Mouse (Mus musculus) retina, postnatal 7 days (tissue): Measurements from ENCODE around the gene Igfbp4.

Source experiments
- DNase-seq: peaks from one replicate; pipeline ENCODE4 v3.0.0-alpha.2; 2012; ENCODE audit warnings: low read depth, low spot score

The Igfbp4 gene

DNA sequence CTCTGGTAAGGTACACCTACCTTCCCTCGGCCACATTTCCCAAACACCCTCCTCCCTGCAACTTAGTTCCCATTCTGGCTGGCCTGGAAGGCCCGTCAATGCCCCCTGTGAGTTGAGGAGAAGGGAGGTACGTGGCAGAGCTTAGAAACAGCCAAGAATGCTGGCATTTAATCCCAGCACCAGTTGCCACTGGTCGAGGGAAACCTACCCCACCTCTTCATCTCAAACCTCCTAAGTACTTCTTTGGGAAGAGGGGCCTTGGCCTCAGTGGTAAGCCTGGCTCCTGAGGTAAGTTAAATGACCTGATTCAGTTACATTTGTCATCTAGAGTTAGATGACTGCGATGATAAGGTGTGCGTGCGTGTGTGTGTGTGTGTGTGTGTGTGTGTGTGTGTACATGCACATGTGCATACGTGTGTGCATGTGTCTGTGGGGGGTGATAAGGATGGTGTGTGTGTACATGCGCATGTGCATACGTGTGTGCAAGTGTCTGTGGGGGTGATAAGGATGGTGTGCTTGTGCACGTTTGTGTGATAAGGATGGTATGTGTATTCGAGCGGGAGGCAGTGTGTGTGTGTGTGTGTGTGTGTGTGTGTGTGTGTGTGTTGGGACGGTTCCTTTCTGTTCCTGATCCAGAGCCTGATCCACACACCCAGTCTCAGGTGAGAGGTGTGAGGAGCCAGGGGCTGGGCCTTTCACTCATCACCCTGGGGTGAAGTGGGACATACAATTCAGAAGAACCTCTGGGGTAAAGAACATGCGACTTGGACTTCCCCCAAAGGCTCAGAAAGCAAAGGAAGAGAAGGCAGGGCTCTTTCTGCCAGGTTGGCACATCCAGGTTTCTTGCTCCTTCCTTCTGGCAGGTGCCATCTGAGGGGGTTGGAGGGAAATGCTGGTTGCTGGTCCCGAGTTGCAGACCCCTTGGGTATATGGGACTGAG, 1.1 kb downstream of the Igfbp4 start:
- DNase-seq, result no peak

DNA sequence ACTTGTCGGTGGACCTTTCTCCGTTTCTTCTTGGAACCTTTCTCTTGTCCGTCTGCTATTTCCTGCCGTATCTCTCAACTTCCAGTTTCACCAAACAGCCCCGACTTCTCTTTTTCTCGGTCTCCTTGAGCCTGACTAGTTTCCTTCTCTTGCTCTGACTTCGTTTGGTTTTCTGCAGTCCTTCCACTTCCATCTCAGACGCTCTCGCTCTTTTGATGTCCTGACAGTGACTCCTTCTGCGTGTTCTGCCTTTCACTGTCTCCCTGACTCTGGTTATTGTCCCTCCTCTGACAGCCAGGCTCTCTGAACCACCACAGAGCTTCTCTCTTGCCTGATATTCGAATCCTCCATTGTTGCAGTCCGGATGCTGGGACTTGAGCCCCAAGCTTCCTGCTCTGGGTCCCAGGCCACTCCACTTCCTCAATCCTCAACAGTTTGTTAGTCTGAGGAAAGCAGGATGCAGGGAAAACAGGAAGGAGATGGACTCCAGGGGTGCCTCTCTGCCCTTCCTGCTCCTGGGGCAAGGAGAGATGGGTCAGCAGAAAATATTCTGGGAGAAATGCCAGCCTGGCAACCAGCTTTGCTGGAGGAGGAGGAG, 1.9 kb downstream of the Igfbp4 start:
- no peak for DNase-seq

DNA sequence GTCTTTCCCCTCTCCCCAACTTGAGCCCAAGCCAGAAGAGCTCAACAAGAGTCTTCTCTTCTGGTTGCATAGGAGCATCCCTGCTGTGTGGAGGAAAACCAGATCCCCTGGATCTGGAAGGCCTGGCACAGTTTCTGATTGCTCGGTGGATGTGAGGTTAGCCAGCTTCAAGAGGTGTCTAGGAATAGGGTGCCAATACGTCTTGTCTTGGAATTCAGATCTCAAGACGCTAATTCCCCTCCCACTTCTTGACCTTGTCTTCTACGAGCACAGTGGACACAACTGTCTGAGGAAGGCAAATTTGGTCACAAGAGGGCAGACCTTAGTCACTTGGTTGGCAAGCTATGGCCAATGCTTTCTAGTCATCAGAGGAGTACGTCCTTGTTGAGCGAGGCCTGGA, 2.6 kb downstream of the Igfbp4 start:
- DNase-seq, result no peak

DNA sequence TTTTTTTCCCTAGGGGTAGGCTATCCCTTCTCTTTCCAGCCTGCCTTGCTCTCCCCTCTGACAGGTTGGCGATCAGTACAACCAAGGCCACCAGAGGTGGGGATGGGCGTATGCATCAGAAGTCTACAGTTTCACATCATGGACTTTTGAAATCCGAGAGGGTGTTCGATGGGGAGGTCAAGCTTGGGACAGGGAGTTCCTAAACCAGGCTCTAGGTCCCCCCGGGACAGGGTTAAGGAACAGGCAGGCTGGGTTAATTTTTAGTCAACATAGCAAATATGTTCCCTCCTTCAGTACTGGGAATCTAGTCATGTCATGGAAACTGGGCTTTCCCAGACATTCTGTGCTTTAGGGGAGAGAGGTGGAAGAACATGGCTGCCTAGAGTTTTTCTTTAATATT, 3.3 kb downstream of the Igfbp4 start:
- DNase-seq, result no peak

DNA sequence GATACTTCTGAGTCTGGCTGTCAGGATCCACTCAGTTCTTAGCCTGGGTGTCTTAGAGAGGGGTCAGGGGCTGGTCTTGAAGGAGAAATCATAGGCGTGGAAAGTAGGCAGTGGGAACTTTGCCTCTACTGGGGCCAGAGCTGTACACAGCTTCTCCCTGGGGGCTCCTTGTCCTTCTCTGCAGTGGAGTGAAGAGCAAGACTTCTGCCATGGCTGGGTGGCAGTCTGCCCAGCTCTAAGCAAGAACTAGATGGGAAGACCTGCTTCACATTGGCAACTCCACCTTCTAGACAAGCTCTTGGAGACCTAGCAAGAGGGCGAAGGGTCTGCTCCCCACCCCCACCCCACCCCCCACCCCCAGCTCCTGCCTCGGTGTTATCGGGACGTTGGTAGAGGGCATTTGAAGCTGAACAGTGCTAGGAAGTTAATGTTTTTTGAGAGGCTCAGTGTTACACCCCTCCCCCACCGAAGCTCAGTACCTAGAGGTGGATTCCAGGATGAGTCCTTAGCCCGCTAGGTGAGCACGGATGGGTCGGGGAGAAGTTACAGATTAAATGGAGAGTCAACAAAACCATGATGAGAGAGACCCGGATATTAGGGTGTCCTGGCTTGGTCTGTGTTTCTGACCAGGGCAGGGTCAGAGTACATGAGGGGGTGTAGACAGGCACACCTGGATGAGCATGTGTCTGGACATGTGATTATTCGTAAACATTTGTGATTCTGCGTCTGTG, 4.3 kb downstream of the Igfbp4 start:
- no peak for DNase-seq

DNA sequence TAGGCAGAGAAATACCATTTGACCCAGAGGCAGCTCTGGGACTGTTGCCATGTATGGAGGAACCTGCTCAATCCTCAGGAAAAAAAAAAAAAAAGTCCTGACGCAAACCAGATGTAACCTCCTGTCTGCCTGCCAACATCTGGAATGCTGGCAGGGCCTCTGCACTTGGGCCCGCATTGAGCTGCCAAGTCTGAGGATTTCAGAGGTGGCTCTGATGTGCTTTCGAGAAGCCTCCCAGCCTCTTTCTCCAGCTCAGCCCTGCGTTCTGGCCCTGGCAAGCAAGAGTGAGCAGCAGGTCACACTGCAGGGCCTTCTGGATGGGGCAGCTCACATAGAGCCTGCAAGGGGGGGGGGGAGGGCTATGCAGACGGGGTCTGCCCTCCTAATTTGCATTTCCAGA, 6.1 kb downstream of the Igfbp4 start:
- no peak for DNase-seq

DNA sequence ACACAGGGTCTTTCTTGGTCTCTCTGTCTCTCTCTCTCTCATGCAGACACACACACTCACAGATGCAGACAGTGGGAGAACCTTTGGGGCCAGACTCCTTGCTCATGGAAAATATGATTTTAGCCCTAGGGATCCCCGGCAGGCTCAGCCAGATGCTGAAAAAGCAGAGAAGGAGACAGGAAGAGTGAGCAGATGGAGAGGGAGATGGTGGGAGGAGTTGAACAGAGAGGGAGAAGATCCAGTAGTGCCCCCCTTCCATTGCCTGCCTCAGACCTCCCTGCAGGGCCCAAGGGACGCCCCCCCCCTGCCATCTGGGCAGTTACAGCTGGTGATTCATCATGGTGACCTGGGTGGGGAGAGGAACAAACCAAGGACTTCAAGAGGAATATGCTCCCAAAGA, 6.6 kb downstream of the Igfbp4 start:
- DNase-seq, result no peak

DNA sequence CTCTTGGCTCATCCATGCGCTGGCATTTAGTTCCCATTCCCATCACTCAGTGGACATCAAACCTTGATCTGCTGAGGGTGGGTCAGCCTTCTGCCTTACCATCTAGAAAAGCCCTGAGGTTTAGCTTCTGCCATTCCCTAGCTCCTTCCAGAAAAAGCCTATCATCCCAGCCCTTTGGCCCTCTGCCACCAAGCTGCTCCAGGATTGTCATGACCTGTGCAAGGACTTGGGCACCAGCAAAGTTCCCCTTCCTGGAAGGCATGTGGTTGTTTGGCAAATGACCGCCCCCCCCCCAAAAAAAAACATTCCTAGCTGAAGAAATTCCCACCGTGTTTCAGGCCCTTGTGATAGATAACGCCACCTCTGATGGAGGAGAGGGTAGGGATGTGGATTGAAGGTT, 14.1 kb downstream of the Igfbp4 start:
- DNase-seq, result no peak

DNA sequence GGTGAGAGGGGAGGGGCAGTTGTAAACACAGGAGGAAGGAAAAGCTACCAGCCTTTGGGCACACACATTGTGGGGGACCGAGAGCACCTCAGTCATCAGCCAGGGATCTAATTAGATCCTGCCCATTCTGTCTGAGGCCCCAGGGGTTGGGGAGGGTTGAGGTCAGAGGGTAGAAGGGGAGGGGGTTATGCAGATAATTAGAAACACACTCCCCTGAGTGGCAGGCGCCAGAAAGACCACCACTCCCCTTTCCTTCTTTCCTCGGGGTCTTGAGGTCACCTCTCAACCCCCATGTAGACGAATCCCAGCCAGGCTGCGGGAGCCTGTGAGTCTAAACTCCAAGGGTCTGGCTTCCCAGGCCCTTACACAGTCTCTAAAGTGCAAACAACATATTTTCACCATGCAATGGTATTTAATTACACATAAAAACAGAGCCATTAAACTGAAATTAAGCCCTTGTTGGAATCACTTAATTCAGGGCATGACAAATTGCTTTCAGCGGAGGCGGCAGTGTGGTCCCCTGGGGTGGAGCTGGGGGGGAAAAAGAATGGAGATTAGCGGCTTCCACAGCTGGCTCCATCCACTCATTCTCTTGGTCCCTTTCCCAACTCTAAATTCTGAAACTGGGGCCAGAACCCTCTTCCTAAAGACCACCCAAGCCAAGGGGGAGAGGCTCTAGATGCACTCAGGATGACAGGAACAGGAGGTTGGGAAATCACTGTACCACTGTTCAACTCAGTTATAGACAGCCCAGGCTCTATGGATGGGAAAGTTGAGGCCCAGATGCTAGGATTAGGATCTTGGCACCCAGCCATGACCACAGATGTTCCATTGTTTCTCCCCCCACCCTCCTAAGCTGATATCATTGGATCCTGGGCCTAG, 14.8 kb downstream of the Igfbp4 start:
- DNase-seq, result no peak

DNA sequence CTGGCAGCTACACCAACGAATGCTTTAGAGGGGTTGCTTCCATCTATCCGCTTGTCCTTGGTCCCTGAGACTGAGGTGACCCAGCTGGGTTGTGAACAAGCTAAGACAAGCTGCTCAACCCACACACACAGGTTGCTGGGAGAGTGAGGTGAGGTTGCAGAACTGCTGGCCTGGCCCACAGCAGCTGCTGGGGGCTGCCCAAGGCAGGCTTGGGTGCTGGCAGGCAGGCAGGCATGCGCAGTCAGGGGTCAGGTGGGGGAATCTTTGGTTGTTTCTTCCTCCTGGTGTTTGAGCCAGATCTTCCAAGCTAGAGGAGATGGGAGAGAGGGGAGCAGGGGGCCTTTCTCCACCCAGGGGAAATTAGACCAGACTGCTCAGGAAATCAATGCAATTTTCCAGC, 19.4 kb downstream of the Igfbp4 start:
- DNase-seq, result no peak

DNA sequence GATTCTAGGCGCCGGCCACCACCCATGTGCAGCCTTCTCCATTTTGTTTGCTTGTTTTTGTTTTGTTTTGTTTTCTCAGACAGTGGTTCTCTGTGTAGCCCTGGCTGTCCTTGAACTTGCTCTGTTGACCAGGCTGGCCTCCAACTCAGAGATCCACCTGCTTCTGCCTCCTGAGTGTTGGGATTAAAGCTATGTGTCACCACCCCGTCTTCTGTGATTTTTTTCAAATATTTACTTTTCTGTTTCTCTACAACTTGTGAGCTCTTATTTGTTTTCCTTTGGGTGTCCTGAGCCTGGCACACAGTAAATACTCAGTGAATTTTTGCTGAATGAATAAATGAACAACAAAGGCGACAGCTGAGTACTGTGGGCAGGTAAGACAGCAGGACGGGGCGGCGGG, 21.6 kb downstream of the Igfbp4 start:
- no peak for DNase-seq

DNA sequence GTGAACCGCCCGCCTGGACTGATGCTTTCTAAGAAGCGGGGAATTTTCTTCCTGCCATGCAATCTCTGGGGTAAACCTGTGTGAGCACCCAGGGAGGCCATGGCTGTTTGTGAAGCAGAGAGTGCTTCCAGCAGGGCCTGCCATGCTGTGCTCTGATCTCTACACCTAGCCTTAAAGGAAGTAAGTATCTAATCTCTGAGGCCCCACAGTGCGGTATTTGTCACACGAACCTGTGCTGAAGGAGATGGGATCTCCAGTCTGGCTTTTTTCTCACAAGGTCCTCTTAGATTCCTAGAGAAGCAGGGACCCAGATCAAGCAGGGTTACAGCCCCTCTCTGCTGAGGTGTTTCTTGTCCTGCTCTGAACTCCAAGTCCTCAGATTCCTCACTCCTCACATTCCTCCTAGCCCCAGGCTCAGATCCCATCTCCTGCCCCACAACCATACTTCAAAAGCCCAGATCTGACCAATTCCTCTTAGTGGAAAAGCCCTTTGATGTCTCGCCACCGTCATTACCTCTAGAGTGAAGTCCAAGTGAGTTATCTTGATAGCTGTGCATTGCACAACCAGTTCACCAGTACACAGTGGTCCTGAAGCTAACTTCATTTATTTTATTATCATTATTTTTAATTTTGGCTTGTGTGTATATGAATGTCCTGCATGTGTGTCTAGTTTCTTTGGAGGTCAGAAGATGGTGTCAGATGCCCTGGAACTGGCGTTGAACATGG, 22.5 kb downstream of the Igfbp4 start:
- no peak for DNase-seq

DNA sequence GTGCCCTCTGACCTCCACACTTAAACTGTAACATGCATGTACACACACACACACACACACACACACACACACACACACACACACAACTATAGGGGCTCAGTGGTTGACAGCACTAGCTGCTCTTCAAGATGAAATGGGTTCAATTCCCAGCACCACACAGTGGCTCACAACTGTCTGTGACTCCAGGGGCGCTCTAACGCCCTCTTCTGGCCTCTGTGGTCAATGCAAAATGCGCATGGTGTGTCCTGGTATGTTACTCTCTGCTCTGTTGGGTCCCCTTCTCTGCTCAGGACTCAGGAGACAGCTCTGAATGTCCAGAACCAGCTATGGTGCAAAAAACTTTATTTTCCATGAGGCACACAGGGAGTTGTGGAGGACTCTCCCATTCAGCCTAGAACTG, 24.3 kb downstream of the Igfbp4 start:
- no peak for DNase-seq

DNA sequence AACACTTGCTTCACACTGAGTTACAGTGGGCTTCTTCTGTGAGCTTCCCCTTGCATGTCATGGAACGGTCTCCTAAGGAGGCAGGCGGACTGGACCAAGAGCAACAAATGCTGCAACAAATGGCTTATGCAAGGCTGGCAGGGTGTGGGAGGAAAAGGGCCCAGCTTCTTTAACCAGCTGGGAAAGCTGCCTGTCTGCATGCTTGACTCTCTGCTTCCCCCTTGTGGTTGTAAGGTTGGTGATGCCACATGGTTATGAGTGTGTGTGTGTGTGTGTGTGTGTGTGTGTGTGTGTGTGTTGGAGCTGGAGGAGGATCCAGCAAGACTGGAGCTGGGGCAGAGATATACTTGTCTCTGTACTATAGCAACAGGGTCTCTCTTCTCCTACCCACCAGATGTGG, 24.9 kb downstream of the Igfbp4 start:
- peak; percentile 86 for DNase-seq

DNA sequence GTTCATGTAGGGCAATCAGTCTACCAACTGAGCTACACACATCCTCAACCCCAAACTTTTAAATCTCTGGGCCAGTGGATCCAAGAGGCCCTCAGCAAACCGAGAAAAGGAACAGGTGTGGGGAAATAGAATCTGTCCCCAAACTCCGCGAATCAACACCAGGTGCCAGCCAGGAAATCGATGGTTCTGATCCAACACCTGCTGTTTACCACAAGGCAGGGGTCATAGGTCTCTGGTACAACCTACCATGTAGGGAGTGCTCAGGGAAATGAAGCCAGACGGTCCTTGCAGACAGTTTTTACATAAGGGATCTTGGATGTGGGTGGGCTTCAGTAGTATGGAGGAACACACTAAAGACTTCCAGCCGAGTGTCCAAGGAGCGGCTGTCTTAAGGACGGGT, 26.5 kb downstream of the Igfbp4 start:
- no peak for DNase-seq

DNA sequence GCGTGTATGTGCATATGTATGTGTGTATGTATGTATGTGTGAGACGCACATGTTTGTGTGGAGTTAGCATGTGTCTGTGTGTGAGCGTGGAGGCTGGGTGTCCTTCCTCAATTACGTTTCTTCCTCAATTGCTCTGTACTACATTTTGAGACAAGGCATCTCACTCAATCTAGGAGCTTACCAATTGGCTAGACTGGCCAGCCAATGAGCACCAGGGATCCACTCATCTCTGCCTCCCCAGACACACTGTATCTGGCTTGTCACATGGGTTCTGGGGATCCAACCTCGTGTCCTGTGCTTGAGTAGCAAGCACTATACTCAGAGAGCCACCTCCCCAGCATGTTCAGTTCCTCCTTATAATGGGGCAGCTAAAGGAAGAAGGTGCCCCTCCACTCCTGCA, 27.4 kb downstream of the Igfbp4 start:
- DNase-seq, result no peak

DNA sequence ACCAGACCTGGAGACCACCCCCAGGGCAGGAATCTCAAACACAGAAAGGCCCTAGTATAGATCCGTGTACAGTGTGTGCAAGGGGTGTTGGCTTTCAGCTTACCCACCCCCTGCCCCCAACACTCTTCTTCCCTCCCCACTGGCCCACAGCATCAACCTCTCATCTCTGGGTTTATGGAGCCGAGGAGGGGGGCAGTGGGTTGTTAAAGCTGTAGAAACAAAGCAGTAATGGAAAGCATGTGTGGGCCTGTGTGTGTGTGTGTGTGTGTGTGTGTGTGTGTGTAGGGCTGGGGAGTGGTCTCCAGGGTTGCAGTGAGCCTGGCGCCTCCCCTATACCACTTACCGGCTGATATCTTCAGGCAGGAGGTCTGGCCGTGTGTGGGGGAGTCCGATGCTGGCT, 30.8 kb downstream of the Igfbp4 start:
- no peak for DNase-seq

DNA sequence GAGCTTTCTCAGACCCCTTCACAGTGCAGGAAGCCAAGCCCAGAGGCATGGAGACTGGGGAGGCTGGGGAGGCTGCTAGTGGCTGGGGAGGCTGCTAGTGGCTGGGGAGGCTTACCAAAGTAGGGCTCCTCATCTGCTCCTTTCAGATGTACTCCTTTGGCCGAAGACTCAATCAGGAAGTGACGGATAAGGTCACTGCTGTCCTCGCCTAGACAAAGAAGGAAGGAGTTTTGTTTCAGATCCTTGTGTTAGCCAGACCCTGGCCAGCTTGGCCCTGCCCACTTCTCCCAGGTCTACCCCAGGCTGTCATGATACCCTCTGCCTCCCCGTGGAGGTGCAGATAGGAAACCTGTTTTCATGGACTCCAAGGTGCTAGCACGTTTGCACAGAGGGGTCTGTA, 32.7 kb downstream of the Igfbp4 start:
- DNase-seq, result no peak

DNA sequence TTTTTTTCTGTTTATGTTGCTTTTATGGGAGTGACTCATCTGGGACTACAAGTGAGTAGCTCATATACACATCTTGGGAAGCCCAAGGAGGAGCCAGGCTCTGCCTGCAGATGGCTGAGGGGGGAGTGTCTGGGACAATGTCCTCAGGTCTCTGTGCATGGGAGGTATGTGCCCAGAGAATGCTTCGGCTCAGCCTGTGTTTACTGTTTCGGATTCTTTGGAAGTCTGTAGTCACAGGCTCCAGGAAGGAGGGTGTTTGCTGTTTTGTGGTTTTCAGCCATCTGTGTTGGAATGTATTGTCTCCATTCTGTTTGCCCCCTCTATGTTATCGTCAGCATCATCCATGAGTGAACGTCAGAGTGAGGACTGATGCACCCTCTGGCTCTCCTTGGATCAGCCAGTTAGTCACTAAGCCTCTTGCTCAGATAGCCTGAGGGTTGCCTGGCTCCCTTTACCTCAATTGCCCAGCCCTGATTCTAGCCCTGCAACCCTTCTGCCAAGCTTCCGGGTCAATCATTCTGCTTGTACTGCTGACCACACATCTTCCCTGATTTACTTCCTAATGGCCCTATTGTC, 35.8 kb downstream of the Igfbp4 start:
- DNase-seq, result no peak

DNA sequence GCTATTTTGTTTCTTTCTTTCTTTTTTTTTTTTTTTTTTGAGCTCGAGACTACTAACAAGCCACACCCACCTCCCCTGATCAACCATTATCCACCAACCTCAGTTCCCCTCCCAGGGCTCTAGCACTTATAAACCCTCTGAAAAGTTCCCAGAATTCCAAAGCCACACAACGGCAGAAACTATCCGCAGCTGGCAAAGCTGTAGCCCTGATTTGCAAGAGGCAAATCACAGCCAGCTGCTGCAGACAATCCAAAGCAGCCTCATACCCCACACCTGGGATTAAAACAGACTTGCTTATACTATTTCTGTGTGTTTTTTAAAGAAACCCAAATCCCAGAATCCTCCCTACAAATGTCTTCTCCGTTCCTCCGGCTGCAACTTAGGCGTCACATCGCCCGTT, 36.8 kb downstream of the Igfbp4 start:
- no peak for DNase-seq
